Mouse (Mus musculus) ES-Bruce4 (cell line): ENCODE data around the gene Spc24. TPM values are rescaled to one million over a fixed set of nuclear protein-coding genes. Genes with fewer than 3 reads are reported as not detected.

ENCODE experiments used
- H3K27ac ChIP-seq: 2 replicates; pipeline ENCODE4 v1.5.1; 2012; ENCODE audit warnings: low read length, inconsistent platforms; ENCODE audit not compliant: insufficient read depth
- H3K27me3 ChIP-seq: 2 replicates; pipeline ENCODE4 v1.6.1; 2012; ENCODE audit warnings: mild to moderate bottlenecking, low read length, inconsistent platforms; ENCODE audit not compliant: control insufficient read depth, poor library complexity, insufficient read depth, severe bottlenecking
- H3K36me3 ChIP-seq: 2 replicates; pipeline ENCODE4 v1.6.1; 2012; ENCODE audit warnings: inconsistent platforms, mild to moderate bottlenecking, low read length, moderate library complexity; ENCODE audit not compliant: control insufficient read depth, poor library complexity, insufficient read depth, severe bottlenecking
- H3K4me1 ChIP-seq: one replicate; pipeline ENCODE4 v1.8.1; 2011; ENCODE audit warnings: low read length; ENCODE audit not compliant: control insufficient read depth, insufficient read depth
- H3K4me3 ChIP-seq: 2 replicates; pipeline ENCODE4 v1.5.1; 2011; ENCODE audit warnings: low read depth, mild to moderate bottlenecking, low read length
- H3K9ac ChIP-seq: 2 replicates; pipeline ENCODE4 v1.6.1; 2012; ENCODE audit warnings: low read depth, mild to moderate bottlenecking, inconsistent platforms; ENCODE audit not compliant: poor library complexity, severe bottlenecking
- H3K9me3 ChIP-seq: replicated peaks from 2 replicates; pipeline ENCODE4 v1.6.1; 2012; ENCODE audit warnings: mild to moderate bottlenecking, low read length, inconsistent platforms; ENCODE audit not compliant: control insufficient read depth, poor library complexity, insufficient read depth, severe bottlenecking
- CTCF ChIP-seq: IDR thresholded peaks from one replicate; pipeline ENCODE4 v1.8.1; 2011; ENCODE audit warnings: low read depth, low read length
- EP300 ChIP-seq: IDR thresholded peaks from 2 replicates; pipeline ENCODE4 v1.6.1; 2011; ENCODE audit warnings: low read depth, low read length; ENCODE audit not compliant: insufficient read depth
- POLR2A ChIP-seq: IDR thresholded peaks from one replicate; pipeline ENCODE4 v1.8.1; 2011; ENCODE audit warnings: low read length; ENCODE audit not compliant: insufficient read depth
- polyA plus RNA-seq: library from polyadenylated mRNA; stranded (reverse); fragments of >200 nt; gene quantifications from 2 replicates; pipeline ENCODE4 v1.2.4, GENCODE M21; 2011; ENCODE audit warnings: low read depth; ENCODE audit not compliant: missing spikeins, insufficient read depth, insufficient read length

Gene Spc24
- polyA plus RNA-seq, 1 experiment = 62.5 TPM

DNA sequence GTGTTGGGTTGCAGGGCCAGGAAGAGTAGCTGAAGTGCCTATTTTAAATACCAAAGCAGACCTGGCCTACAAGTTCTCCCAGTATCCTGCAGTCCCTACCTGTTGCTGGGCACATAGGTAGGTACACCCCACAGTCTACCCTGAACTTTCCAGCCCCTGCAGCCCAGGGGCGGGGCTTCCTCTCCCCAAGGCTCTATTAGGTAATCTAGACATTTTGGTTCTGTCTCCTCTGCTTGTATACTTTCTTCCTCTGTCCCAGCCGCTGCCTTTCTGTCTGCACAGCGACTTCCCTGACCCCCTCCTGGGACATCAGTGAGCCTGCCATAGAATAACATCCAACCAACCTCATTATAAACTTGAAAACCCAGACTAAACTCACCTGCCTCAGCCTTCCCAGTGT, 9.7 kb downstream of the Spc24 start:
- peaks cover 41% of the 10 kb centered on the region for H3K36me3 ChIP-seq
- H3K27me3 ChIP-seq = no peaks in the 10 kb centered on the region
- H3K9me3 ChIP-seq = no peaks in the 10 kb centered on the region
- TF ChIP-seq EP300 = no peak
- no peak for TF ChIP-seq POLR2A
- no peak for TF ChIP-seq CTCF
- H3K4me3 ChIP-seq = no peak overlapping the region
- peaks cover 3% of the 10 kb centered on the region for H3K4me1 ChIP-seq
- no peak overlapping the region for H3K9ac ChIP-seq
- no peak overlapping the region for H3K27ac ChIP-seq

DNA sequence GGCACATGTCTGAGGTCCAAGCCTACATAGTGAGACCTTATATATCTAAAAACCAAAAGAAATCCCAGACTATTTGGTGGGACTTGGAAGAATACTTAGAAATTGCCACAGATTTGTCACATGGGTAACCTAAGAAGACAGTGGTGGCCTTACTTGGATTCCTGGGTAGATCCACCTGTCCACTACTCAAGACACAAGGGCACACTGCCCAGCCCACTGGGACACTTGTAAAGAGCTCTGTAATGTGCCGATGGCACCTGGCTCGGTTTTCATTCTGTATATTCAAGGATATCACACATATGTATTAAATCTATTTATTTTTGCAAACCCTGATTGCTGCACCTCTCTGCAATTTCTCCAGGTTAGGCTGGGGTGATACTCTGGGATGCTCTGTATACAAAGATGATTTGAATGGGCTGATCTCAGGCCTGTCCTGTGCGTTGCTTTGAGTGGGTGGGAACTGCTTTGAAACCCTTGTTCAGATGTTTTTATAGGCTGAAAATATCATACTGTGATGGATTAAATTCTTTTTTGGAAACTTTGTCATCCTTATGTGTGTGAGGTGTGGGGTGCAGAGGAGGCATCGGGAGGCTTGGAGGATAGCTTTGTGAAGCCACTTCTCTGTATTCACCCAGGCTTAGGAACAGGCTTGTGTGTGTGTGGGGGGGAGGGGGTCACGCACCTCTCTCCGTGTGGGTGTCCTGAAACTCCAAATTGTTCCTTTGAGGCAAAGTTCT, 10.6 kb downstream of the Spc24 start:
- peaks cover 3% of the 10 kb centered on the region for H3K4me1 ChIP-seq
- no peaks in the 10 kb centered on the region for H3K27me3 ChIP-seq
- no peaks in the 10 kb centered on the region for H3K9me3 ChIP-seq
- TF ChIP-seq CTCF (no peak), EP300 (no peak), POLR2A (no peak)
- no peak overlapping the region for H3K9ac ChIP-seq
- H3K36me3 ChIP-seq = peaks cover 49% of the 10 kb centered on the region
- H3K27ac ChIP-seq = no peak overlapping the region
- no peak overlapping the region for H3K4me3 ChIP-seq

DNA sequence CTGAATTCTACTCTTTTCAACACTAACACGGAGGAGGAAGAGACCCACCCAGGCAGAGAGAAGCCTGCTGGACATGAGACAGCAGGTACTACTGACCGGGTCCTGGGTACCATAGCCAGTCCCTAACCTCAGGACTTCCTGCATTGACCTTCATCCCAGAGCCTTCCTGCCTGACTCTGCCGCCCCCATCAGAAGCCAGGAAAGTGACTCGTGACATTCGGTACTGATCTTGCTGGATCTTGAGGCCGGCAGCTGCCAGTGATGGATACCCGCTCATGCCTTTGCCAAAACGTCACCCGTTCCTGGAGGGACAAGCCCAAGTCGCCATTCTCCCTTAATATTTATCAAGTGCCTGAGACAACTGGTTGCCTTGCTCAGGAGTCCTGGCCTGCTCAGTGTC, 11.6 kb downstream of the Spc24 start:
- H3K27ac ChIP-seq = no peak overlapping the region
- TF ChIP-seq CTCF = no peak
- TF ChIP-seq POLR2A = no peak
- no peak for TF ChIP-seq EP300

DNA sequence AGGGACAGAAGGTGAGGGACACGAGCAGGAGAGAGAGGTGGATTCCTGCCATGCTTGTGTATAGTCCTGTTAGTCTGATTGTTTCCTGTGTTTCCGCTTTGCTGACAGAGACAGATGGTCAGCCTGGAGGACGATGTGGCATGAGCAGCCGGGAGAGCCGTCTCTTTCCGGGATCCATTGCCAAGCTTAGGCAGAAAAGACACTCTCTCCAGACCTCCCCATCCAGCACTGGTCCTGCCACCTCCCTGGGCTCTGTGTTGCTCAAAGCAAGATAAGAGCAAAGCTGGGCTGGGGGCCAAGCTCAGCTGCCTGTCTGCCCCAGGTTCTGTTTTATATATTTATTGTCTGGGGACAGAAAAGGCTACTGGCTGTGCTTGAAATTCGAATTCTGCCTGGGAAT, 12.1 kb downstream of the Spc24 start:
- H3K9ac ChIP-seq = no peak overlapping the region
- H3K9me3 ChIP-seq = no peaks in the 10 kb centered on the region
- no peak overlapping the region for H3K27ac ChIP-seq
- no peaks in the 10 kb centered on the region for H3K27me3 ChIP-seq
- H3K4me3 ChIP-seq = no peak overlapping the region
- H3K36me3 ChIP-seq = peaks cover 60% of the 10 kb centered on the region
- peaks cover 3% of the 10 kb centered on the region for H3K4me1 ChIP-seq
- no peak for TF ChIP-seq CTCF
- TF ChIP-seq EP300 = no peak
- TF ChIP-seq POLR2A = no peak

More for the DNA sequence above, 11.6 kb downstream of the Spc24 start:
- Histone ChIP-seq H3K4me3 (no peak overlapping the region), H3K4me1 (peaks cover 3% of the 10 kb centered on the region), H3K36me3 (peaks cover 60% of the 10 kb centered on the region), H3K27me3 (no peaks in the 10 kb centered on the region), H3K9me3 (no peaks in the 10 kb centered on the region), H3K9ac (no peak overlapping the region)

DNA sequence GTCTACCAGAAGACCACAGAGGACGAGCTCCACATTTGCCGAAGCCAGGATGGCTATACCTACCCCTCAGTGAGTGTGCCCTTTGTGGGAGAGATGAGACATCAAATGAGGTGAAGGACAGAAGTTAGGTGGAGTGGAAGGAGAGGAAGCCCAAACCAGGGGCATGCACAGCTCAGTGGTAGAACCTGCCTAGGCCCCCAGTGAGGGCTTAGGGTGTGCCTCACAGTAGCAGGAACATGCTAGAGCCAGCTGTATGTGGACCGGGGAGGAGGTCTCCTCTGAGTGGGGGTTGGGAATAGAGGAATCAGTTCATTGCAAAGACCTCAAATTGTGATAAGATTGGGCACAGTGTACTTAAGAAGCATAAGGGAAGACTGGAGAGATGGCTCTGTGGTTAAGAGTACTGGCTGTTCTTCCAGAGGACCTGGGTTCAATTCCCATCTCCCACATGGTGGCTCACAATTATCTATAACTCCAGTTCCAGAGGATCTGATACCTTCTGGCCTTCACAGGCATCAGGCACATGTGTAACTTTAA, 12.8 kb downstream of the Spc24 start:
- no peak for TF ChIP-seq POLR2A
- no peak for TF ChIP-seq CTCF
- TF ChIP-seq EP300 = no peak
- Histone ChIP-seq H3K36me3 (peaks cover 67% of the 10 kb centered on the region), H3K4me1 (peaks cover 3% of the 10 kb centered on the region), H3K9me3 (no peaks in the 10 kb centered on the region), H3K9ac (no peak overlapping the region), H3K27ac (no peak overlapping the region), H3K27me3 (no peaks in the 10 kb centered on the region), H3K4me3 (no peak overlapping the region)

DNA sequence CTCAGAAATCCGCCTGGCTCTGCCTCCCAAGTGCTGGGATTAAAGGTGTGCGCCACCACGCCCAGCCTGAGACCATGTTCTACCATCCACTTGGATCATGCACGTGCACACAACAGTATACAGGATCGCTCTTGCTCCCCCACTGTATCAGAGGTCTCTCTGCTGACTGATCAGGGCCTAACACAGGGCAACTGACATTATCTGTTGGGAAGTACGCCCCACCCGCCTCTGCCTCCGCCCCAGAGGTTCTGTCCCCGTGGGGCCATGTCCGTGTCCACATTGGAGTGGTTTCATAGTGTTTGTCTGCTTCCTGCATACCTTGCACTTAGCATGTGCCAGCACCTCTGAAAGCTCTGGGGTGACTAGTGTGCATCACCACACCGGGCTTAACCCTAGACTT, 18.6 kb downstream of the Spc24 start:
- Histone ChIP-seq H3K27me3 (no peaks in the 10 kb centered on the region), H3K9ac (no peak overlapping the region), H3K36me3 (peaks cover 85% of the 10 kb centered on the region), H3K4me1 (no peaks in the 10 kb centered on the region), H3K4me3 (no peak overlapping the region), H3K9me3 (no peaks in the 10 kb centered on the region), H3K27ac (no peak overlapping the region)
- TF ChIP-seq POLR2A (no peak), EP300 (no peak), CTCF (no peak)
